Mouse (Mus musculus) telencephalon, adult 2 months (tissue): ENCODE measurements around the gene Lyar.

Experiments used
- DNase-seq: peaks from one replicate; pipeline ENCODE4 v3.0.0-alpha.2; 2011; ENCODE audit warnings: low read depth, low spot score

Gene Lyar

GRCm38 (mm10) chr5:38220328-38220912 lies at the start of gene Lyar, which contains the start of gene Zbtb49:
TSS of gene Lyar (plus strand) at chr5:38220470.
TSS of gene Zbtb49 (minus strand) at chr5:38220457.
- DNase-seq: peak; percentile 63

- no peak for DNase-seq
These were observed 46.5 kb upstream of the Lyar start for GRCm38 (mm10) chr5:38173766-38174165.

- no peak for DNase-seq
These were observed 45.9 kb upstream of the Lyar start for GRCm38 (mm10) chr5:38174256-38174912.

- no peak for DNase-seq
These were observed 35.5 kb upstream of the Lyar start for GRCm38 (mm10) chr5:38184688-38185285.

GRCm38 (mm10) chr5:38187006-38187405 lies 33.3 kb upstream of the Lyar start:
- DNase-seq: no peak

- no peak for DNase-seq
These were observed 29.4 kb upstream of the Lyar start for GRCm38 (mm10) chr5:38190907-38191306.

- DNase-seq: no peak
These were observed 25.3 kb upstream of the Lyar start for GRCm38 (mm10) chr5:38194946-38195345.

- DNase-seq: no peak
These were observed 24.3 kb upstream of the Lyar start for GRCm38 (mm10) chr5:38195941-38196340.

GRCm38 (mm10) chr5:38196821-38197481 lies 23.3 kb upstream of the Lyar start:
- DNase-seq: no peak

GRCm38 (mm10) chr5:38197482-38197823 lies 22.8 kb upstream of the Lyar start:
- peak; percentile 65 for DNase-seq

- DNase-seq: no peak
These were observed 20.6 kb upstream of the Lyar start for GRCm38 (mm10) chr5:38199686-38200085.

GRCm38 (mm10) chr5:38205303-38205726 lies 15.0 kb upstream of the Lyar start:
- DNase-seq: peak; percentile 47

GRCm38 (mm10) chr5:38208985-38209384 lies 11.3 kb upstream of the Lyar start:
- no peak for DNase-seq

- no peak for DNase-seq
These were observed 8.6 kb upstream of the Lyar start for GRCm38 (mm10) chr5:38211691-38212090.

- DNase-seq: no peak
These were observed 7.3 kb upstream of the Lyar start for GRCm38 (mm10) chr5:38213009-38213408.

- no peak for DNase-seq
These were observed 431 bp upstream of the Lyar start for GRCm38 (mm10) chr5:38219771-38220307.

GRCm38 (mm10) chr5:38235422-38235821 lies 15.2 kb downstream of the Lyar start:
- no peak for DNase-seq

GRCm38 (mm10) chr5:38236627-38237026 lies 16.4 kb downstream of the Lyar start:
- DNase-seq: no peak

- DNase-seq: no peak
These were observed 20.6 kb downstream of the Lyar start for GRCm38 (mm10) chr5:38240727-38241472.

- DNase-seq: no peak
These were observed 21.2 kb downstream of the Lyar start for GRCm38 (mm10) chr5:38241473-38241834.

- DNase-seq: no peak
These were observed 21.7 kb downstream of the Lyar start for GRCm38 (mm10) chr5:38241966-38242365.

GRCm38 (mm10) chr5:38255195-38255594 lies 34.9 kb downstream of the Lyar start:
- DNase-seq: no peak
